Mouse (Mus musculus) ovary, adult 18-20 months (tissue): Measurements from ENCODE around the gene Timm13.
A peak's percentile ranks its signal among the peaks of the same experiment; 100 is the strongest.

Source experiments
- DNase-seq: peaks from one replicate; pipeline ENCODE4 v3.0.0; 2022; ENCODE audit warnings: low spot score, mixed read lengths

The Timm13 gene

GRCm38 (mm10) chr10:80900318-80901247 is at the start of gene Timm13:
Gene Timm13 (minus strand): TSS chr10:80900969.
- peak; percentile 99 for DNase-seq

DNA sequence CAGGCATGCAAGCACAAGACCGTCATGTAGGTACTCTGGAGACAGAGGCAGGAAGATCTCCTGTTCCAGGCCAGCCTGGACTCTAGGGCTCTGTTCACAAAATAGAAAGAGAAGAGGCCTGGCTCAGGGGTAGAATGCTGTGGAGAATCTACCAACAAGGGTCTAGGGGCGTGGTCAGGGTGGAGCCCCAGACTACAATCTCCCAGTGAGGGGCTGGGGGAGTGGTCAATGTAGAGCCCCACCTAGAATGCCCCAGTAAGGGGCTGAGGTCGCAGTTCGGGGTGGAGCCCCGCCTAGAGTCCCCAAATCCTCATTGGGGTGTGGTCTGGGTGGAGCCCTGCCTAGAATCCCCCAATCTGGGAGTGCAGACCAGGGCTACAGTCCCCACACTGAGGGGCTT is 49.5 kb upstream of the Timm13 start:
- DNase-seq = no peak

- no peak for DNase-seq
These were observed 48.3 kb upstream of the Timm13 start for GRCm38 (mm10) chr10:80949081-80949480.

DNA sequence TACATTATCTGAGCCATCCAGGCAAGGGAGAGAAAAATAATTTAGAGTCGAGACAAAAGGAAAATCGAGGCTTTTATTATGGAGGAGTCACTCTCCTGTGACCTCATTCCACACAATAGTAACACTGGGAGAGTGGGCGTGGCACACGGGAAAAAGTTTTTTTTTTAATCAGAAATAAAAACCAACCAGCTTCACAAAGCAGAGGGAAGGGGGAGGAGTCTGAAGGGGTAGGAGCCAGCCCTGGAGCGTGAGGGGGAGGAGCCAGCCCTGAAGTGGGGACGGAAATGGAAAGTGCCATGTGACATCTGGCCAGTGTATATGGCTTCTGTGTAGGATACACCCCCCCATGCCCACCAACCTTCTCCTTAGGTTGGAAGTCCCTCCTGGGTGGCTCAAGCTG is 47.8 kb upstream of the Timm13 start:
- no peak for DNase-seq

GRCm38 (mm10) chr10:80947802-80948201 is 47.0 kb upstream of the Timm13 start:
- DNase-seq = no peak

GRCm38 (mm10) chr10:80946684-80947437 is 46.1 kb upstream of the Timm13 start:
- no peak for DNase-seq

GRCm38 (mm10) chr10:80944231-80944630 is 43.5 kb upstream of the Timm13 start:
- DNase-seq = no peak

- no peak for DNase-seq
These were observed 42.9 kb upstream of the Timm13 start for GRCm38 (mm10) chr10:80943701-80944100.

GRCm38 (mm10) chr10:80942919-80943318 is 42.1 kb upstream of the Timm13 start:
- DNase-seq = no peak

DNA sequence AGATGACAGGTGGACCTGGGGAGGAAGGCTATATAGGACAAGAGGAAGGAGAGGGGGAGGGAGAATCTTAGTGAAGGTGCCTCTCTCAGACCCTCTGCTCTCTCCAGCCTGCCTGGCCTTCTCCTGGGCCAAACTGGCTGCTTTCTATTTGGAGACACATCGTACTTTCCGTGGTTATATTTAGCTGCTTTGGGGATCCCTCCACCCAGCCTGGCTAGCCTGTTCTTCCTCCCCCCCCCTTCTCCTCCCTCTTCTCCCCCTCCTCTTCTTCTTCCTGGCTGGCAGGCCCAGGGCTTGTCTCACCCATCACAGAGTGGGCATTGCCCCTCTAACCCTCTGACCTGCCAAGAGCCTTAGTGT is 40.2 kb upstream of the Timm13 start:
- no peak for DNase-seq

GRCm38 (mm10) chr10:80940320-80940987 is 39.7 kb upstream of the Timm13 start:
- DNase-seq = peak; percentile 77

DNA sequence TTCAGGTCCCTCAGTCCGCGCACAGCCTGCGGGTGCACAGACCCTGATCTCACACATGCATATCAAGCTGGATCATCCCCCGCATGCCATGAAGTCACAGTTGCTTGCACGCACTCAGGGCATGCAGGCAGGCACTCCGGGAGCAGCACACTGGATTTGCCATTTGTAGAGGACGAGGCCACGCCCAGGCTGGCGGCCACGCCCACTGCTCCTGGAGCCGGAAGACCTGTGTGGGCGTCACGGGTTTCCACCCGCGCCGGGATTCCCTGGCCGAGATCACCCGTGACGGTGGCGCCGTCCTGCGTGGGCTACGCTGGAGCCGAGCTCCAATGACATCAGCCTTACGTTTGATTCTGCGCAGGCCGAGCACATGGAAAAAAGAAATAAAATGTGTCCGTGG is 38.9 kb upstream of the Timm13 start:
- peak; percentile 78 for DNase-seq

DNA sequence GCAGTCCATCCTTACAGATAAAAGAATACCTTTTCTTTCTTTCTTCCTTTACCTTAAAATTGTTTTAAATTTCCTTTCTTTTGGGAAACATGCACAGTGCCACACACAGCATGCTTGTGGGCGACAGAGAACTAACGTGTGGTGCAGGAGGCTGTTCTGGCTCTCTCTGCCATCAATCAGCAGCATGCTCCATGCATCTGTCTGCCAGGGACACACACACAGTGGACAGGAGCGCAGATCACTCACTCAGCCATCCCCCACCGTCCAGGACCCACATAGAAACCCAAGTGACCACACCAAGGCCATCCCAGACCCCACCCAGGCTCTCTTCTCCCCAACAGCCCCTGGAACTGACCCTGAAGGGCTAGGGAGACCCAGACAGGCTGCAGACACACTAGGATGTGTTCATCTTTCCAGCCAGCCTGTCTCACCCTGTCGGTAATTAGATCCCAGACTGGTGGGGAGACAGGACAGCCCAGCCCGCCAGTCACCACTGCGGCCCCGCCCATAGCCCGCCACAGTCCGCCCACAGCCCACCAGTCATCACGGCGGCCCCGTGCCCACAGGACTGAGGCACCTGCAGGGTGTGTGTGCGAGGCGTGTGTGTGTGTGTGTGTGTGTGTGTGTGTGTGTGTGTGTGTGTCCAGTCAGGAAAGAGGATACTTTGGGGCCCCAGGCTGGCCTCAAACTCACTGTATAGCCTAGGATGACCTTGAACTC is 38.2 kb upstream of the Timm13 start:
- DNase-seq = no peak

- peak; percentile 74 for DNase-seq
These were observed 36.9 kb upstream of the Timm13 start for GRCm38 (mm10) chr10:80937646-80938045.

GRCm38 (mm10) chr10:80936810-80937164 is 36.0 kb upstream of the Timm13 start:
- DNase-seq = no peak

DNA sequence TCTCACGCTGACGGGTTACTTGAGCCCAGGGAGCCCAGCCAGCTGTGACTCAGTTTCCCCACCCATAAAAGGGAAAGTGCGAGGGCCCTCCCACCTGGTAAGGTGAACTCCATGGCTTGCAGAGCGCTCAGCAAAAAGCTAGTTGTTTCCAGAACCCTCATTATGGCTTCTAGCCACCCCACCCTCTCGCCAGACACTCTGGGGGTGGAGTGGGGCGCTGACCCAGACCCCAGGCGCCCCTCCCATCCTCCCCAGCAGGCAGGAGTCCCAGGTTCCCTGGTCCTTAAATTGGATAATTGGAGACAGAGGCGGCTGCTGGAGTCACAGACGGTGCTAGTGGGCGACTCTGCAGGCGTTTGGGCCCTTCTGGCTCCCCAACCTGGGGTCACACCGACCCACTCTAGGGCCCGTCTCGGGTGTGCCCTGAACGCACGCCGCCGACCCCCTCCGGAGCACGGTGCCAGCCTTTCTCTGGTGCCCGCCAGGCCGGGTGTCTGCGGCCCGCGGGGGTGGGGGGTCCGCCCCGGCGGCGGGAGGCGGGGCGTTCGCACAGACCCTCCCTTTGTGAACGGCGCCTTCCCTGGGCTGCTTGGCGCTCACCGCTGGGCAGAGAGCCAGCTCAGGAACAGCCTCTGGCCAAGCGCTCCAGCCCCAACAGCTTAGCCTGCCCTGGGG is 35.5 kb upstream of the Timm13 start:
- peak; percentile 71 for DNase-seq

DNA sequence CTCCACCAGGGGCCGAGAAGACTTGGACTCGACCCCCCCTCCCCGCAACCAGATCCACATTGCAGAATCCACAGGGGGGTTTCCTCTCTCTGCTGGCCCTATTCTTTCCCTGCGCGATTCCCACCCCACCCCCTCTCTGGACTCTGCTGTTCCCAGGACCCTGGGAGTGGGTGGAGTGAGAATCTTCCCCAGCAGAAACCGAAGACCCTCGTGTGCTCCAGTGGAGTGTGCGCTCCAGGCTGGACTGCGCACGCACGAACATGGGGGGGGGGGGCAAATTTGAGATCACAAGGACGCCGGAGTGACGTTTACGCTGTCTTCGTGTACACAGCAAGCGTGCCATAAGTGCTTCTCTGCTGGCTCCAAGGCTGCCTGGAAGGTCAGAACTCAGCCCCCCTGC is 34.9 kb upstream of the Timm13 start:
- no peak for DNase-seq

GRCm38 (mm10) chr10:80935241-80935640 is 34.5 kb upstream of the Timm13 start:
- no peak for DNase-seq

DNA sequence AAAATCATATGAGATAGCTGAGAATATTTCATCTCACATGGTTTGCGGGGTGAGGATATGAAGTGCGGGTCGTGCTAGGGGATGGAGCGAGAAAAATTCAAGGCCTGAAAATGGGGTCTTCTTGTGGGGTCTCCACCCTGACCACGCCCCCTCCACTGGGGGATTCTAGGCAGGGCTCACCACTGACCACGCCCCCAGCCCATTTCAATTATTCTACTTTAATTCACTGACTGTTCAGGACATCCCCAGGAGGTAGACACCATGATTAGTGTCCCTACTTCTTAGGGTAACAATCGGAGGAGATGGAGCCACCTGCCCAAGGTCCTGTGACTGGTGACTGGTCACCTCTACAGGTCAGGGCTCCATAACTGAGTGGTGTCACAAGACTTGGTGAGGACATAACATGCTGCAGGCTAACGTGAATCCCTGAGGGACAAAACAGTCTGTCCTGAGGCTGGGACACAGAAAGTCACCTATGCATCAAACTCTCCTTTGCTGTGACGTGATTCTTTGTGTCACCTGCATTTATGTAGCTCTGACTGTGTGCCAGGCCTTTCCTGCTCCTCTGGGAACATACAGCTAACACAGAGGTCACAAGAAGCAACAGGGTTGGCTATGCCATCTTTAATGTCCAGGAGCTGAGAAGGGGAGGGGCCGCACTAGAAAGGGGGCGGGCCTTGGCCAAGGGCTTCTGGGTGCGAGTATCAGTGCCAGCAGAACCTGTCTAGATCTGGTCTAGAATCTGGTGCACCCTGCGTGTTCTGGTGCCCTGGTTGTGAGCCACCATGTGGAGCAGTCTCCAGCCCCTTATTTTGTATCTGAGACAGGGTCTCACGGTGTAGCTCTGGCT is 33.6 kb upstream of the Timm13 start:
- DNase-seq = no peak

GRCm38 (mm10) chr10:80933421-80933979 is 32.7 kb upstream of the Timm13 start:
- peak; percentile 17 for DNase-seq
